Mouse (Mus musculus): Measurements from ENCODE around the gene Nfia.

- TF ChIP-seq POLR2A (IDR thresholded peaks at IDR 0.05; ENCODE audit: borderline replicate concordance, low read depth, low read length), result no peak
- TF ChIP-seq CTCF (IDR thresholded peaks at IDR 0.05; ENCODE audit: low read depth, low read length), result no peak
These were observed 201.5 kb downstream of the Nfia start for GRCm38 (mm10) chr4:97974037-97974436.

Data from bone marrow macrophage, adult 2 months (primary cell).